Mouse (Mus musculus) lung, embryonic 15.5 days (tissue): Measurements from ENCODE around the gene Scgb1c1. TPM values are rescaled to one million over a fixed set of nuclear protein-coding genes. Genes with fewer than 3 reads are reported as not detected.

Source experiments
- ATAC-seq: fragments of 200-750 bp; cut with Nextera tagmentation; 2 replicates; pipeline ENCODE4 v1.8.0; 2017; ENCODE audit warnings: moderate number of reproducible peaks, borderline replicate concordance; ENCODE audit not compliant: low FRiP score, low TSS enrichment; ENCODE audit errors: extremely low read depth
- H3K27ac ChIP-seq: fragments of 300-500 bp; sonication (generic); 2 replicates; pipeline ENCODE4 v1.5.1; 2015; ENCODE audit warnings: moderate library complexity, mild to moderate bottlenecking, inconsistent platforms
- H3K27me3 ChIP-seq: fragments of 300-500 bp; sonication (generic); 2 replicates; pipeline ENCODE4 v1.6.1; 2015; ENCODE audit warnings: inconsistent platforms
- H3K36me3 ChIP-seq: fragments of 300-500 bp; sonication (generic); 2 replicates; pipeline ENCODE4 v1.6.1; 2015; ENCODE audit warnings: inconsistent platforms
- H3K4me1 ChIP-seq: fragments of 300-500 bp; sonication (generic); 2 replicates; pipeline ENCODE4 v1.6.1; 2015; ENCODE audit warnings: inconsistent platforms
- H3K4me2 ChIP-seq: fragments of 300-500 bp; sonication (generic); 2 replicates; pipeline ENCODE4 v1.6.1; 2015; ENCODE audit warnings: inconsistent platforms, mild to moderate bottlenecking, moderate library complexity
- H3K4me3 ChIP-seq: fragments of 300-500 bp; sonication (generic); 2 replicates; pipeline ENCODE4 v1.5.1; 2015; ENCODE audit warnings: mild to moderate bottlenecking, inconsistent platforms
- H3K9ac ChIP-seq: fragments of 300-500 bp; sonication (generic); 2 replicates; pipeline ENCODE4 v1.6.1; 2015; ENCODE audit warnings: inconsistent platforms
- H3K9me3 ChIP-seq: fragments of 300-500 bp; sonication (generic); 2 replicates; pipeline ENCODE4 v1.6.1; 2016; ENCODE audit warnings: inconsistent platforms
- WGBS: fragments of 180-500 bp; shearing (Covaris S2); methylation state at CpG from one replicate; pipeline ENCODE4 v1.1.7; 2015; 5-methylcytosine and 5-hydroxymethylcytosine counted together
- polyA plus RNA-seq: library from polyadenylated mRNA; unstranded; fragments of >200 nt; fragmentation: Nextera tagmentation; extraction: Ambion mirVana; gene quantifications from 2 replicates; pipeline ENCODE4 v1.2.1, GENCODE M21; 2015

Gene Scgb1c1
- polyA plus RNA-seq, 1 experiment from 2014 or later: not detected

DNA sequence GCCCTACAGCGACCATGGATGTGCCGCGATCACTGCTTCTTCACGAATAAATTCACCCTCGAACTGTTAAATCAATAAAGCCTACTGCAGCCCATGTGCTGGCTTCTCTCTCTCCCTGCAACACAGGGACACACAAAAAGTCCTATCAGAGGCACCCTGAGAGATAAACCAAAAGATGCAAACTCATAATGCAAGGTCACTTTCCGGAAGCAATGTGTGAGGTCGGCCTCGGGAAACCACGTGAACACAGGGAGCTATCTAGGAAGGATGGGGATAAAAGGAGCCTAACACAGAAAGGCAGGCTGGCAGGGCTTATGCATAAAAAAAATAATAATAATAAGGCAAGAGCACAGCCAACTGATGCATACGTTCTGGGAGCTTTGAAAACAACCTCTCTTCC is 1.3 kb downstream of the Scgb1c1 start:
- Histone ChIP-seq H3K9me3 (no peaks in the 10 kb centered on the region), H3K27ac (no peak overlapping the region), H3K36me3 (peaks cover 3% of the 10 kb centered on the region), H3K4me3 (no peak overlapping the region), H3K4me1 (peaks cover 17% of the 10 kb centered on the region), H3K27me3 (peaks cover 12% of the 10 kb centered on the region), H3K4me2 (no peak overlapping the region), H3K9ac (no peak overlapping the region)
- 72% methylated on average over 10 of the region's 10 CpGs for WGBS
- no peak for ATAC-seq

- no peak within 1 kb of the TSS for H3K9ac ChIP-seq
Measured at GRCm38 (mm10) chr7:140847755-140848580, 2.6 kb downstream of the Scgb1c1 start, which contains the start of gene Odf3. Gene Odf3 (plus strand): TSS chr7:140847805.

GRCm38 (mm10) chr7:140848591-140848990 is 3.2 kb downstream of the Scgb1c1 start:
- Histone ChIP-seq H3K36me3 (peaks cover 22% of the 10 kb centered on the region), H3K4me1 (peaks cover 15% of the 10 kb centered on the region), H3K4me3 (no peak overlapping the region), H3K4me2 (no peak overlapping the region), H3K9ac (no peak overlapping the region), H3K27me3 (no peaks in the 10 kb centered on the region), H3K27ac (no peak overlapping the region), H3K9me3 (no peaks in the 10 kb centered on the region)
- 89% methylated on average over 10 of the region's 10 CpGs for WGBS
- ATAC-seq: no peak

More at GRCm38 (mm10) chr7:140847755-140848580, 2.6 kb downstream of the Scgb1c1 start, which contains the start of gene Odf3:
- peaks cover 3% of the 10 kb centered on the region; the same call in 1 of the 2 replicates for H3K27me3 ChIP-seq
- WGBS: 49% methylated on average over 11 of the region's 11 CpGs
- no peak within 1 kb of the TSS for H3K27ac ChIP-seq
- no peak; the same call in 1 of the 2 replicates for ATAC-seq
- no peak within 1 kb of the TSS for H3K4me3 ChIP-seq
- H3K4me2 ChIP-seq: no peak within 1 kb of the TSS
- peaks cover 16% of the 10 kb centered on the region for H3K36me3 ChIP-seq
- H3K9me3 ChIP-seq: no peaks in the 10 kb centered on the region
- H3K4me1 ChIP-seq: peaks cover 15% of the 10 kb centered on the region

- Histone ChIP-seq H3K27me3 (no peaks in the 10 kb centered on the region), H3K4me2 (no peak overlapping the region), H3K27ac (no peak overlapping the region), H3K36me3 (peaks cover 32% of the 10 kb centered on the region), H3K4me3 (no peak overlapping the region), H3K4me1 (peaks cover 19% of the 10 kb centered on the region), H3K9me3 (no peaks in the 10 kb centered on the region), H3K9ac (no peak overlapping the region)
- no peak for ATAC-seq
- WGBS: 92% methylated on average over 4 of the region's 4 CpGs
Measured at GRCm38 (mm10) chr7:140851916-140852315, 6.6 kb downstream of the Scgb1c1 start.

- H3K9ac ChIP-seq: no peak overlapping the region
- H3K4me1 ChIP-seq: peaks cover 18% of the 10 kb centered on the region
- no peak for ATAC-seq
- H3K9me3 ChIP-seq: no peaks in the 10 kb centered on the region
- no peaks in the 10 kb centered on the region for H3K27me3 ChIP-seq
- whole genome bisulfite sequencing: 86% methylated on average over 9 of the region's 9 CpGs
- H3K4me2 ChIP-seq: no peak overlapping the region
- no peak overlapping the region for H3K27ac ChIP-seq
- H3K36me3 ChIP-seq: peaks cover 32% of the 10 kb centered on the region
- H3K4me3 ChIP-seq: no peak overlapping the region
Measured at GRCm38 (mm10) chr7:140853386-140853785, 8.0 kb downstream of the Scgb1c1 start.

DNA sequence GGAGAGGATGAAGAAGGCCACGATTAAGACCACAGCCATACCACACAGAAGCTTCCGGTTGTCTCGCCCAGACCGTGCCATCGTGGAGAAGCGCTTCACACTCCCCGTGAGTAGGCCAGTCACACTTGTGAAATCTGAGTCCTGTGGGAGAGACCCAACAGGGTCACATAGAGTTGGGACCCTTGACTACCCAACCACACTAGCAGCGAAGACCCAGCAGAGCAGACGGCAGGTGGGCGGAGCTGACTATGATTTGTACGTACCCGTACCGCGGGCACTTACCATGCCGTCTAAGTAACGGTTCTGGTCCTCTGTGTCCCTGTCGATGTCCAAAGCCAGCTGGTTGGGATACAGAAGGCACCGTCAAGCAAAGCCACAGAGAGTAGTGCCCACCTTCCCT is 9.1 kb downstream of the Scgb1c1 start:
- H3K36me3 ChIP-seq: peaks cover 38% of the 10 kb centered on the region

GRCm38 (mm10) chr7:140855181-140855580 is 9.8 kb downstream of the Scgb1c1 start:
- H3K9ac ChIP-seq: peak overlapping the region; percentile 74
- 67% methylated on average over 9 of the region's 9 CpGs for WGBS
- H3K9me3 ChIP-seq: no peaks in the 10 kb centered on the region
- peak overlapping the region; percentile 95 for H3K4me2 ChIP-seq
- H3K4me1 ChIP-seq: peaks cover 25% of the 10 kb centered on the region
- no peak for ATAC-seq
- no peaks in the 10 kb centered on the region for H3K27me3 ChIP-seq
- H3K36me3 ChIP-seq: peaks cover 41% of the 10 kb centered on the region
- peak overlapping the region; percentile 68 for H3K4me3 ChIP-seq
- H3K27ac ChIP-seq: peak overlapping the region; percentile 92; the same call in 1 of the 2 replicates

More for the DNA sequence above, 9.1 kb downstream of the Scgb1c1 start:
- H3K9ac ChIP-seq: no peak overlapping the region
- no peaks in the 10 kb centered on the region for H3K9me3 ChIP-seq
- no peak overlapping the region for H3K4me2 ChIP-seq
- no peak overlapping the region for H3K27ac ChIP-seq
- H3K4me3 ChIP-seq: no peak overlapping the region
- no peak for ATAC-seq
- peaks cover 25% of the 10 kb centered on the region for H3K4me1 ChIP-seq
- no peaks in the 10 kb centered on the region for H3K27me3 ChIP-seq
- WGBS: 86% methylated on average over 18 of the region's 18 CpGs

DNA sequence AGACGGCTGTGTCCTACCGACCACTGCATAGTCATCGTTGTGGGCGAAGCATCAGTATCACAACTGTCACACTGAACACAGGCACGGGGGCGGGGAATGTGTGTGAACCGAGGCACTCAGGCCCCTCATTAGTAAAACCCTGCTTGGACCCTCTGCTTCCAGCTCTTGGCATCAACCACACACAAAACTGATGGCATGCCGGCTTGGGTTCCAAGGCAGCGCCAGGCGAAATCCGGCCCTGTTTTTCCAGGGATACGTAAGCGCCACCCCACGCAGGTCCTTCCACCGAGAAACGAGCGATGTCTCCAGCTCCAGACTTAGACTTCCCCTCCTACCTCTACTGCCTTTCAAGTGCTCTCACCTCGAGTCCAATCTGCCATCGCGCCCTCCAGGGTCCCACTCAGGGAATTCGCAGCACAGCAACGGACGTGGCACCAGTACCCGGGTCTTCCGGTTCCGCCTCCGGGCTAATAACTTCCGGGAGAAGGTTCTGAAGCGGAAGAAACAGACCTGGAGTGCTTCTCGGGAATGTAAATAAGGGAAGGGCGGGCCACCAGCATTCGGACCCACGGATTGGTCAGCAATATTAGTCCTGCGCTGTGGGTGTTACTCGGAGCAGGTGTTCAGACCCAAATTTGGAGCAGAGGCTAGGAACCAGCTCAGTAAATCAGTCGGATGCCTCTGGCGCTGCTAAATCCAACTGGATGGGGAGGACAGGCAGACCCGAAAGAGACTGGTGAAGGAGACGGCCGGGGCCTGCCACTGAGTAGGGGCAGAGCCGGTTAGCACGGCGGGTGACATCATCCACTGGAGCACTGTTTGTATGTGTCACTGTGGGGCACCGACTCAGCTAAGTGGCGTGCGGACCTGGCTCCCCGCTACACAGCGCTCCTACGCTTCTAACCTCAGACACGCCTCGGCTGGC is 10.8 kb downstream of the Scgb1c1 start, which contains the start of gene Gm45785:
TSS of gene Gm45785 (minus strand) at position 472 of the 925 bp plus-strand sequence.
- ATAC-seq: peak; percentile 77; the same call in 1 of the 2 replicates
- WGBS: under 1% methylated on average over 51 of the region's 51 CpGs
- Histone ChIP-seq H3K27me3 (no peaks in the 10 kb centered on the region), H3K27ac (peak within 1 kb of the TSS; percentile 92), H3K4me3 (peak within 1 kb of the TSS; percentile 68), H3K36me3 (peaks cover 50% of the 10 kb centered on the region), H3K9me3 (no peaks in the 10 kb centered on the region), H3K9ac (peak within 1 kb of the TSS; percentile 74), H3K4me1 (peaks cover 25% of the 10 kb centered on the region), H3K4me2 (peak within 1 kb of the TSS; percentile 95)

- peaks cover 53% of the 10 kb centered on the region for H3K36me3 ChIP-seq
- peak within 1 kb of the TSS; percentile 74 for H3K9ac ChIP-seq
- H3K9me3 ChIP-seq: no peaks in the 10 kb centered on the region
- H3K27me3 ChIP-seq: no peaks in the 10 kb centered on the region
- ATAC-seq: peak; percentile 75
- H3K4me2 ChIP-seq: peak within 1 kb of the TSS; percentile 95
- H3K27ac ChIP-seq: peak within 1 kb of the TSS; percentile 92
- under 1% methylated on average over 49 of the region's 50 CpGs for WGBS
- H3K4me1 ChIP-seq: peaks cover 25% of the 10 kb centered on the region
- peak within 1 kb of the TSS; percentile 68 for H3K4me3 ChIP-seq
Measured at GRCm38 (mm10) chr7:140856785-140857549, 11.6 kb downstream of the Scgb1c1 start, which contains the start of gene Ric8a. Gene Ric8a (plus strand): TSS chr7:140856957.

- H3K4me2 ChIP-seq: peak within 1 kb of the TSS; percentile 95
- peak within 1 kb of the TSS; percentile 68 for H3K4me3 ChIP-seq
- H3K9me3 ChIP-seq: no peaks in the 10 kb centered on the region
- peak within 1 kb of the TSS; percentile 92 for H3K27ac ChIP-seq
- peak within 1 kb of the TSS; percentile 74 for H3K9ac ChIP-seq
- H3K4me1 ChIP-seq: peaks cover 25% of the 10 kb centered on the region
- H3K27me3 ChIP-seq: no peaks in the 10 kb centered on the region
- 32% methylated on average over 40 of the region's 40 CpGs for WGBS
- peak; percentile 28 for ATAC-seq
- H3K36me3 ChIP-seq: peaks cover 53% of the 10 kb centered on the region
Measured at GRCm38 (mm10) chr7:140857550-140858505, 12.5 kb downstream of the Scgb1c1 start, which contains the start of gene Bet1l. Gene Bet1l (minus strand): TSS chr7:140857577.
